Mouse (Mus musculus): ENCODE data around the gene Nanos2.

Nanos2 gene

DNA sequence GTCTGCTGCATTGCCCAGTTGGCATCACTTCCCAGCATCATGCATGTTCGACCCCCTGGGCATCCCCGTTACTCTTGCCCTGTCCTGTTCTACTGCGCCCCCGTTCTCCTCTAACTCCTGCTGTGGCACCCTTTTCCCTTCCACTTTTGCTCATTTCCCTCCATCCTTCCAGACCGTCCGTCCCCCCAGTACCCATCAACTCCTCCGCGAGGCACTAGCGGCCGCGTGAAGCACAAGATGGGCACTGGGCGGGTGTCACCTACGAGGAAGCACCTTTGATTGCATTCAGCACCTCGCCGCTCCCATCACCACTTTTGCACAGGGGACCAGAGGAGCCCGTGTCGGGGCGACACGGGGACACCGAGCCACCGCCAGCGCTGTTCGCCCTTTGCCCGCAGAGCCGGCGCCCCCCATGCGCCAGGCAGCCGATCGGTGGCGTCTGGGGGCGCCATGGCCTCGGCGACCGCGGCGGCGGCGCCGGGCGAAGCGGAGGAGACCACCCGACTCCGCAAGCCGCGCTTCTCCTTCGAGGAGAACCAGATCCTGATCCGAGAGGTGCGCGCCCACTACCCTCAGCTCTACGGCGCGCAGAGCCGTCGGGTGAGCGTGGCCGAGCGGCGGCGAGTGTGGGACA is 4.6 kb downstream of the Nanos2 start:
- peak in 1 of 2 experiments; percentile 22 for DNase-seq

DNA sequence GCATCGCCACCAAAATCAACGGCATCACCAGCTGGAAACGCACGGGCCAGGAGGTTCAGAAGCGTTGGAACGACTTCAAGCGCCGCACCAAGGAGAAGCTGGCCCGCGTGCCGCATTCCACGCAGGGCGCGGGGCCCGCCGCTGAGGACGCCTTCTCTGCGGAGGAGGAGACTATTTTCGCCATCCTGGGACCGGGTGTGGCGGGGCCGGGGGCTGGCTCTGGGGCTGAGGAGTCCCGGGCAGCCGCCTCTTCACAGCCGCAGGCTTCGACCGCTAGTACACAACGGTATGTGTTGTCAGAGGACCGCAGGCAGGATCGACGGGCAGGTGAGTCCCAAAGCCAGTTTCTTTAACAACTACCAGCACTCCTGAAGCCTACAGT is 5.1 kb downstream of the Nanos2 start:
- peak in 1 of 2 experiments; percentile 44 for DNase-seq

DNA sequence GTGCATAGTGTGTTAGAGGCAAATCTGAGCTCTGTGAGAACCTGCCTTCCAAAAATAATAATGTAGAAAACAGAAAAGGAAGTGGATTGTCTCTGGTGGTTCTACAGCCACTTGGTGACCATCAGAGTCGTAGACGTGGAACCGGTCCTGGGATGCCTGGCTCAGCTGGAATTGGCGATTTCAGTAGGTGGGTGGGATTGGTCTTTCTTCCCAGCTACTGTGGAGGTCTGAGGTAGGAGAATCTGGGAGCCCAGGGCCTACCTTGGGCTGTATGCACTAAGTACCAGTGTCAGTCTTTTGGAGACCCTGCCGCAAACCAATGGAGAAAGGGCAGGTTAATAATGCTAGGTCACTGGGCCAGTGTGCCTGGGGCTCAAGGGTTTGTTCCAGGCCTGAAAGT is 5.8 kb downstream of the Nanos2 start:
- no peak for DNase-seq

DNA sequence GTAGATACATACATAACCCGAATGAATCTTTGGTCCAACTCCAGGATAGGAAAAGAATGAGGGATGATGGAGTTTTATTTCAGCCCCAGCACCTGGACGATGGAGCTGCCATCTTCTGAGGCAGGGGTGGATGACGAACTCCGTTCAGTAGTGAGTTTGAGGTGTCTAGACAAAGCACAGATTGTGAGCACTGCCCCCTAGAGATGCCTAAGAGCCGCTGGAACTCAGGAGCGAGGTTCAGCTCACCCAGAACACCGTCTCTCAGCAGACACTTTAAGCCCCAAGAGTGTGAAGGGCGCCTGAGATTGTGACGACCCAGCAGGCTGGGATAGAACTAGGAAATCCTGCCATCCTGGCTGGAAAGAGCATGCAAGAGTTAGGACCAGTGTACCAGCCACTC is 11.6 kb downstream of the Nanos2 start:
- DNase-seq: no peak

DNA sequence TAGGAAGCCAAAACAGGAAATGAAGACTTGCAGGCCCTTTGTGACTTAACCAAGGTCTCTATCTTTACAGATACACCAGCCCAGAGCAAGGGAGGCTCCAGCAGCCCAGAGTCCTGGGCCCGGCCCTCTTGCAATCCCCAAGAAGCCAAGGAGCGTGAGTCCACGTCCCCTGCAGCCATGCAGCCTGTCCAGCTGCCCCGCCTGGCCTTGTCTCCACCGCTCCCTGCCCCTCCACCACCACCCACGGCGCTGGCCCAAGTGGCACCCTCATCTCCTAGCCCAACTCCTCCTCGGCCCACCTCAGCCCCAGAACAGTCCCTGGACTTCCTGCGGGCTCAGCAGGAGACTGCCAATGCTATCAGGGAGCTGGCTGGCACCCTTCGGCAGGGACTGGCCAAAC is 13.2 kb downstream of the Nanos2 start:
- no peak for DNase-seq

DNA sequence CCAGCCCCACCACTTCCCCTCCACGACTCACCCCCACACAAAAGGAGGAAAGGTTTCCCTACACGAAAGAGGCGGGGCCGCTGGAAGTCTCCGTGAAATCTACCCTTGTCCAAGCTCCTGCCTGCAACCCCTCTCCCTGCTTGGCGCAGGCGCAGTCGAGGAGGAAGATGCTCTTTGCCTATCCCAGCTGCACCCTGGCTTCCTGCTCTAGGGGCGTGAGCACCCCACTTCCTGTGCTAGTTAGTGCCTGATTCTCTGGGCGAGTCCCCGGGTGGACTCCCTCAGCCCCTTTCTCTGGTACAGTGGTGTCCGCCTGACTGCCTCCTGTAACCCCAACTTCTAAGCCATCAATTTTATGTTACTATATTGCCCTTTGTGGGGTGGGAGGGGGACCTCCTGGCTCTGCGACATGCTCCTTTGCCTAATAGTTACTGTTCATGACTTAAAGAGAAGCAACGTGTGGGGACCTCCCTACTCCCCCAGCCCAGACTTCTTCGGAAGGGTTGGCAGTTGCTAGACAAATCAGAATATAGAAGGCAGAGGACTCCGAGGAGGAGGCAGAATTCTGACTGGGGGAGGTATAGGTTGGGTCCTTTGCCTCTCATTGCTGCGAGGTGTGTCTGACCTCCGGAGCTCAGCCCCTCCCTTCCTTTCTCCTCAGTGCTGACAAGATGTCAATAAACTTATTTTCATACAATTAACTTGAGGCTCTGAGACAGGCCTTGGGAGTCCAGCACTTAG is 14.0 kb downstream of the Nanos2 start:
- DNase-seq: peak; percentile 77 to 84

DNA sequence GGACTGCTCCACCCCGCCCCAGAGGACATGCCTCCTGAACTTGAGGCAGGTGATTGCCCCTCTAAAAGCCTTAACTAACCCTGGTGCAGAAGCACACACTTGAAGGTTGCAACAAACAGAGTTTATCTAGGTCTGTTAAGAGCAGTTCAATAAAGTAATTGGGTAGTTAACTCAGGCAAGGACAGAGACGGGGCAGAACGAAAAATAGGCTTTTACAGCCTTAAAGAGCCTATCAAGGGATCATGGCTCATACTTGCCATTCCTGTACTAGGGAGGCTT is 14.5 kb downstream of the Nanos2 start:
- no peak for DNase-seq

DNA sequence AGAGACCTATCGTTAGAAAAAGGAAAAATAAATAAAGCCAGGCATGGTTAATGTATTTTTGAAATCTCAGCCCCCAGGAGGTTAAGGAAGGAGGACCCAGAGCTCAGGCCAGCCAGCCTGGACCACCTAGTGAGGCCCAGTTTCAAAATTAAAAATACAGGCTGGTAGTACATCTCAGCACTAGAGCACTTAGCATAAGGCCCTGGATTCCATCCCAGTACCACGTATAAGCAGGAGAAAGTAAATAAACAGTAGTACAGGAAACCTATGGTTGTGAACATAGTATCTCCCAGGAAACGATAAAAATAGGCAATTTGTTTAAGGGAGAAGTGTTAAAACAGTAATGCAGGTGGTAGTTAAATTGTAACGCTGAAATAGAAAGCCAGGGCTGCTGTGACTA is 14.9 kb downstream of the Nanos2 start:
- DNase-seq: no peak

DNA sequence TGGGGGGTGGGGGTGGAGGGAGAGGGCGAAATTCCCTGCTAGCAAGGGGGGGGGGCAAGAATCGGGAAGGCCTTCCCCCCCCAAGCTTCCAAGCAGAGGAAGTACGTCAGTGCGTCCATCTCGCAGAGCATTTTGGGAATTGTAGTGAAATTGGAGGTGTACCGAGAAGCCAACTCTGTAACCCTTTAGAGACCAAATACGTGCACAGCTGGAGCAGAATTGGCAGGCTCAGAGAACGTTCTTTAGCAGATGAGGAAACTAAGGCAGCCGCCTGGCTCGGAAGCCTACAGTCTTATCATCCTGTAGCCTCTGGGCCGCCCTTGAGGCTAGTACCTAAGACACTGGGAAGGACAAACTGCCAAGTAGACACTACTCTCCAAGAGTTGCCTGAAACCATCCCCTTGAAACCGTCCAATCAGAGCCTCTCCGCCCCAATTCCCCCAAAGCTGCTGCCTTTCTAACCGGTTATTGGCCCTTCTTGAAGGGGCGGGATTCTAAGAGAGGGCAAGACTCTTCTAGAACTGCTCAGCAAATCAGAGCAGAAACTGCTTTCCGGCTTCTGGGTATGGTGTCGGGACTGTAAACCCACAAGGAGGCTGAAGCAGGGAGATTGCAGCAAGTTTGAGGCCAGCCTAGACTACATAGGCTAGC is 15.8 kb downstream of the Nanos2 start:
- DNase-seq: peak; percentile 82 to 92

DNA sequence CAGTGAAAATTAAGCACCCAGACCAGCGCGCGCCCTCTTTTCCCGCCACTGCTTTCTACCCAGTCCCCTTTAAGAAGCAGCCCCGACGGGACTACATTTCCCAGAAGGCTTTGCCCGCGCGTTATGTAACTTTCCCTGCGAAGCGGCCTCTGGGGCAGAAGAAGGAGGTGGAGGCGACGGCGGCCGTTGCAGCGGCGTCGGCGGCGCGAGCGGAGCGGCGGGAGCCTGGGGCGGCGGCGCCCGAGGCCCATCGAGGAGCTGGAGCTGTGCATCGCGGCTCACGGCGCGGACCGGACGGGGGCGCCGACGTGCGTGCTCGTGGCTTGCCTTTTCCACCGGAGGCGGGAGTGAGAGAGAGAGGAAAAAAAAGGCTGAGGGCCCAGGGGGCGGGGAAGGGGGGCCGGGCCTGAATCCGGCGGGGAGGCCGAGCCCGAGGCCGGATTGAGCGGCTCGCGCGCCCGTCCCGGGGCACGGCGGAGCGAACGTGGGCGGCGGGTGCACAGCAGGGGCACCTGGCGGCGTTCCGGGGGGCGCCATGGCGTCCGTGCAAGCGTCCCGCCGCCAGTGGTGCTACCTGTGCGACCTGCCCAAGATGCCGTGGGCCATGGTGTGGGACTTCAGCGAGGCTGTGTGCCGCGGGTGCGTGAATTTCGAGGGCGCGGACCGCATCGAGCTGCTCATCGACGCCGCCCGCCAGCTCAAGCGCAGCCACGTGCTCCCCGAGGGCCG is 16.9 kb downstream of the Nanos2 start, which contains the start of gene Irf2bp1:
Gene Irf2bp1, plus strand, starts transcription at position 143 of the 729 bp plus-strand sequence.
- peak; percentile 96 for DNase-seq

DNA sequence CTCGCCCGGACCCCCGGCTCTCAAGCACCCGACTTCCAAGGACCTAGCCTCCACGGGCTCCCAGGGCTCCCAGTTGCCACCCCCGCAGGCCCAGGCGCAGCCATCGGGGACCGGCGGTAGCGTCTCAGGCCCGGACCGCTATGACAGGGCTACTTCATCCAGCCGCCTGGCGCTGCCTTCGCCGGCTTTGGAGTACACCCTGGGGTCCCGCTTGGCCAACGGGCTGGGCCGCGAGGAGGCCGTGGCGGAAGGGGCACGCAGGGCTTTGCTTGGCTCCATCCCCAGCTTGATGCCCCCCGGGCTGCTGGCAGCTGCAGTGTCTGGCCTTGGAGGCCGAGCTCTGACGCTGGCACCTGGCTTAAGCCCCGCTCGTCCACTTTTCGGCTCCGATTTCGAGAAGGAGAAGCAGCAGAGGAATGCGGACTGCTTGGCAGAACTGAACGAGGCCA is 17.5 kb downstream of the Nanos2 start:
- DNase-seq: peak in 1 of 2 experiments; percentile 39

DNA sequence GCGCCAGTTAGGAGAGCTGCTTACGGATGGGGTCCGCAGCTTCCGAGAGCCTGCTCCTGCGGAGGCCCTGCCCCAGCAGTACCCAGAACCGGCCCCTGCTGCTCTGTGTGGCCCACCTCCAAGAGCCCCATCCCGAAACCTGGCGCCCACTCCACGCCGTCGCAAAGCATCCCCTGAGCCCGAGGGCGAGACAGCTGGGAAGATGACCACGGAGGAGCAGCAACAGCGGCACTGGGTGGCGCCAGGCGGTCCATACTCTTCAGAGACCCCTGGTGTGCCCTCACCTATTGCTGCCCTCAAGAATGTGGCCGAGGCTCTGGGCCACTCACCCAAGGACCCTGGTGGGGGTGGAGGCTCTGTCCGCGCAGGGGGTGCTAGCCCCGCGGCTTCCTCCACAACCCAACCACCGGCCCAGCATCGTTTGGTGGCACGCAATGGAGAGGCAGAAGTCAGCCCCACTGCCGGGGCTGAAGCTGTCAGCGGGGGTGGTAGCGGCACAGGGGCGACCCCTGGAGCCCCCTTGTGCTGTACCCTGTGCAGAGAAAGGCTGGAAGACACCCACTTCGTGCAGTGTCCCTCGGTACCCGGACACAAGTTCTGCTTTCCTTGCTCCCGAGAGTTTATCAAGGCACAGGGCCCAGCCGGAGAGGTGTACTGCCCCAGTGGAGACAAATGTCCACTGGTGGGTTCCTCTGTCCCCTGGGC is 18.4 kb downstream of the Nanos2 start:
- peak in 1 of 2 experiments; percentile 12 for DNase-seq

DNA sequence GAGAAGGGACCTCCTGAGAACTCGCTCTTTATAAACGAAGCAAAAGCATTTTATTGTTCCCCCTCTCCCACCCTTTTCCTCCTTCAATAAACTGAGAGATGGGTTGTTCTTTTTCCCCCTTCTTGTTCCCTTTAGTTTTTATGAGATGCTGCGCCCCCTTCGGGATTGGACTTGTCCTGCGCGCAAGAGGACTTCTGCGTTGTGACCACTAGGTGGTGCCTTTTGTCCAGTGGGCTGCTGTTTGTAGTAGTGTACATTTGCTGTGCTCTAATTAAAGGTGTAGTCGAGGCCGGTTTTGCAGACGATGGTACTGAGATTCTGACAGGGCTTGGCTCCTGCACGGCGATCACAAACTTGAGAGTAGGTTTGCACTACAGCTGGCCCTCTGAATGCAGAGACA is 19.3 kb downstream of the Nanos2 start:
- peak; percentile 88 to 90 for DNase-seq

DNA sequence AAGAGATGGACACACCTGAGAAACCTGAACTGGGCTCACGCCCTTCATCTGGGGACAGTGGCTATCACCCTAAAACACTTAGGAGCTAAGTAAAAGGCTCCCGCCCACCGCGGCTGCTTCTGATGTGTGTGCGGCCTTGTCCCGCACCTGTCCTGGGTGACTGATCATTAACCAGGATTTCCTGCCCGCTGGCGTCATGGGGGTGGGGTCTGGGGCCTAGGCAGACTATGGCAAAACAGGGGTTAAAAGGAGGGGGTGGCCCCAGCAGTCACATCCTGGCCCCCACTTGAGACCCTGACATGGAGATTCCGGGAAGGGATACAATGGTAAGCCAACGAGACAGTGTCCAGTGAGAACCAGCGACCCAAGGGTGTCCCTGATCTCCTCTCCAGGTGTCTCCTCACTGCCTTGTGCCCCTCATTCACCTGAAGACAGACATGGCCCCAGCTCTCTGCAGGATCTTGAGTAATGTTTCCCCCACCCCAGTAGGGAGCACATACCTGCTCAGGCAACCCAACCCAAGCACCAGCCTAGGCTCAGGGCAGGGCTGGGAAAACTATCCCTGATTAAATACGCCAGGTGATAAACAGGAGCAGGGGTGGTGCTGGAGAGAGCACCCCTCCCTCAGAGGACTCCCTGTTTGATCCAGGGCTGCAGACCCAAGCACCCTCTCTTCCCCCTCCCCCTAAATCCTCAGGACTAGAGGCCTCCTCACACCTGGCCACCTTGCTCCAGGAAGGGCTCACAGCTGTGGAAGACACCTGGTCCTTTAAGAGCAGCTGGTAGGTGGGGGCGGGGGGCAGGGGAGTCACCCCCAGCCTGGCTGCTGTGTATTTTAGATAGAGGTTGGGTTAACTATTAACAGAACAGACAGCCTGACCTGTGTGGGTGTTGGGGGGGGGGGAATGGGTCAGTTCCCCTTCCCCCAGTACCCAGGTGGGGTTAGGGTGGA is 20.1 kb downstream of the Nanos2 start:
- DNase-seq: peak in 1 of 2 experiments; percentile 51

DNA sequence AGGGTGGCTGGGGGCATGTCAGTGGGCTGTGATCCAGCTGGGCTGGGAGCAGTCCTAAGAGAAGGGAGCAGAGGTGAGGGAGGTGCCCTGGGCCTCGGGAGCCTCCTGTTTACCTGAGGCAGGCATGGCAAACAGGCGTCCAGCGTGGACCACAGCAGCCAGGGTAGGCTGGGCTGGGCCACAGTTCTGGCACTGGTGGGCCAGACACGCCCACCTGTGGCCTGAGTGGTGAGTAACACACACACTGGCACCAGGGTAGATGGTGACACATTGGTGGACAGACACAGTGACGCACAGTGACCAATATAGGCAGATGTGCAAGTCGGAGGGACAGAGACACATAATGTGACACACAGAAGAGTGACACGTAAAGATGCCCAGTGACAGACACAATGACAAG is 23.4 kb downstream of the Nanos2 start:
- no peak for DNase-seq

DNA sequence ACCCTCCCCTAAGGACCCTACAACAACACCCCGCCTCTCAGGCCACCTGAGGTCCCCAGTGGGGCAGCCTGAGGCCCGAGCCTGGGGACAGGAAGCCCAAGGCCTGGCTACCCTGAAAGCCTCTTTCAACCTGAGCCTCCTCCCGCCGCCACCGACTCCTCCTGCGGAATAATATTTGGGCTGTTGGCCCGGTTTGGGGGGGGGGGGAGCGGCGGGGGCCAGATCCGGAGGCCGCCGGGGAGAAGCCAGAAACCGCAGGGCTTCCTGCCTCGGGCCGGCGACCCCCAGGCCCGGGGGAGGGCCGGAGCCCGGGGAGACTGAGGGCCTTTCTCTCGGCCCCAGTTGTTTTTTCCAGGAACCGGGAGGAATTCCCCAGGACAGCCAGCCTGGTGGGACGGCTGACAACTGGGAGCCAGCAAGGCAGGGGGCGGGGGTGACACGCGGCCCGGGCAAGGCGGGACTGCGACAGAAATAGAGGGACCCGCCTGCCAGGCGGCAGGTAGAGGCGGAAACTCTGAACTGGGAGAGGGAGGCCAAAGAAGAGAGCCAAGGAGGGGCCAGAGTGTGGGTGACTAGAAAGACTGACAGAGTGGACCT is 24.9 kb downstream of the Nanos2 start:
- DNase-seq: peak in 1 of 2 experiments; percentile 62

DNA sequence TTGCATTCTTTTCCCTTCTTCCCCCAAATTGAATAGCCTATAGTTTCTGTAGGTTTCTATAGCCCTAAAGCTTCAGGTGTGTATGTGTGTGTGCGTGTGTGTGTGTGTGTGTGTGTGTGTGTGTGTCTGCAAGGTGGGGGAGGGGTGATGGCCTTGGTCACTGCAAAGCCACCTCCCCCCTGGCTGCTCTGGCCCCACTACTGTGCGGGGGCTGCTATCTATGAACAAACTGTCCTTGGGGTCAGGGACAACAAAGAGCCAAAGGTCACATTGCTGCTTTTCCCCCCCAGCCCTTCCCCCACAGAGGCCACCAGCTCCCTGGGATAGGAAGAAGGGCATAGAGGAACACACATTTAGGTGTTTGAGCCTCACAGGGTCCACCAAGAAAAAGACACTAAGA is 25.7 kb downstream of the Nanos2 start:
- DNase-seq: no peak

DNA sequence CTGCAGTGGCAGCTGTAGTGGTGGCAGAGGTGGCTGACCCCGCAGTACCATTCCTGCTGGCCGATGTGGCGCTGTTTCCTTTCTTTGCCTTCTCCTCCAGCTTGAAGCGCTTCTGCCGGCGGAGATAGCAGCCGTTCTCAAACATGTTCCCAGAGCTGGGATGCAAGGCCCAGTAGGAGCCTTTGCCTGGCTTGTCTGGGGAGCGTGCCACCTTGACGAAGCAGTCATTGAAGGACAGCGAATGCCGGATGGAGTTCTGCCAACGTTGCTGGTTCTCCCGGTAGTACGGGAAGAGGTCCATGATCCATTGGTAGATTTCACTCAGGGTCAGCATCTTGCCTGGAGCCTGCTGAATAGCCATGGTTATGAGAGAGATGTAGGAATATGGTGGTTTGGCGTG is 27.3 kb downstream of the Nanos2 start:
- DNase-seq: no peak

DNA sequence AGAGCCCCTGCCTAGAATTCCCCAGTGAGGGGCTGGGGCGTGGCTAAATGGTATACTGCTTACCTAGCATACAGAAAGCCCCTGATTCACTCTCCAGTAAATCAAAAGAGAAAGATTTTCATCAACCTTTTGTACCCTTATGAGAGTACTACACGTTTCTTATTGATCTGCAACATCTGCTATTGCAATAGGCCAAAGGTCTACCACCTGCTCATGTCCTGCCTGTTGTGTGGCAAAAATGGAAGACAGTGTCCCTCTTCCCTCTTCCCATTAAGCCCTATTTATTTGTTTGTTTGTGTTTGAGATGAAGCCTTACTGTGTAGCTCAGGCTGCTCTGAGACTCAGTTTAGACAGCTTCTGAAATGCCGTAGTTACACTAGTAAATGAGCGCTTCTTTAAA is 28.8 kb downstream of the Nanos2 start:
- DNase-seq: no peak

DNA sequence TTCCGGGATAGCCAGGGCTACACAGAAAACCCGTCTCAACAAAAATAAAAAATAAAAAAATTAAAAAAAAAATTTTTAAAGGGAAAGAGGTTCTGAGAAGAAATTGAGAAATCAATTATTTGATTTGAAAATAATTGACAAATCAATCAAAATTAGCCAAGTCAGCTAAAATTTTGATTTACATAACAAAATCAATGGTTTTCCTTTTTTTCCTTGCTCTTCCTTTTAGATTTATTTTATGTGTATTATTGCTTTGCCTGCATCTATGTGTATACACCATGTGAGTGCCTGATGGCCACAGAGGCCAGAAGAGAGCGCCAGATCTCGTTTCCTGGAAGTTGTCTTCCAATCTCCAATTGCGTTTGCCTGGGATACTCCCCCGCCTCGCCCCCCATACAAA is 30.7 kb downstream of the Nanos2 start:
- DNase-seq: no peak

DNA sequence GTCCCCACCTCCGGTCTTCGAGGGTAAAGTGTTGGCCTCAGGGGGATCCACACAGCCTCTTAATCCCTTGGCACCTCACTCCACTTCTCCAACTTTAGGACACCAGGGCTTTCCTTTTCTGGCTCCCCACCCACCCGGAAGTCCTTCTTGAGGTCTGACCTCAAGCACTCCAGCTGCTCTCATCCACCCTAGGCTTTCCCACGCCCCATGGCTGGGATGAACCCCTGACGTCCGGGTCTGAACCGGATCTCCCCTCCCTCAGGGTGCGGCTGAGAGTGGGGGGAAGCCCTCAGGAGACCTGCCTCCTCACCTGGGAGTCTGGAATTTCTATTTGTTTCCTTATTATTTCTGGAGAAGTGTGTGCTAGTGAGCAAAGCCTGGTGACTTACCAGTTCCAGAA is 33.8 kb downstream of the Nanos2 start:
- no peak for DNase-seq
